Mouse (Mus musculus) heart, adult 2 months (tissue): ENCODE results near the gene Etv1.

ENCODE experiments used
- CTCF ChIP-seq: fragments of 200-600 bp; IDR thresholded peaks from 2 replicates; pipeline ENCODE4 v1.8.1; 2022; ENCODE audit warnings: antibody characterized with exemption, mild to moderate bottlenecking, moderate library complexity
- POLR2A ChIP-seq: fragments of 200-500 bp; IDR thresholded peaks from 2 replicates; pipeline ENCODE4 v1.6.1; 2011; ENCODE audit warnings: mild to moderate bottlenecking, low read depth, low read length, control low read depth; ENCODE audit not compliant: insufficient read depth

- TF ChIP-seq POLR2A (no peak), CTCF (no peak)
Measured at GRCm38 (mm10) chr12:38843801-38844295, 64.7 kb downstream of the Etv1 start.
